Mouse (Mus musculus) CH12.LX (cell line): Measurements from ENCODE around the gene Csad. TPM values are rescaled to one million over a fixed set of nuclear protein-coding genes. Genes with fewer than 3 reads are reported as not detected.

Source experiments
- DNase-seq: peaks from one replicate; pipeline ENCODE4 v3.0.0-alpha.2; 2013; ENCODE audit errors: extremely low read depth
- H3K27ac ChIP-seq: 2 replicates; pipeline ENCODE4 v1.5.1; 2012; ENCODE audit warnings: low read depth, mild to moderate bottlenecking, control low read depth, moderate library complexity; ENCODE audit not compliant: insufficient read depth
- H3K27me3 ChIP-seq: replicated peaks from 2 replicates; pipeline ENCODE3; 2012; ENCODE audit warnings: inconsistent platforms
- H3K36me3 ChIP-seq, 2 experiments: replicated peaks in 1 of 2; 2 replicates each; pipeline versions ENCODE3 to v1.6.1; 2012; ENCODE audit warnings: inconsistent platforms in 1 of 2, low read length in 1 of 2, mild to moderate bottlenecking in 1 of 2, mixed read lengths in 1 of 2, moderate library complexity in 1 of 2; ENCODE audit not compliant: control insufficient read depth in 1 of 2, insufficient read depth in 1 of 2
- H3K4me1 ChIP-seq, 2 experiments: 2 replicates each; pipeline ENCODE4 v1.6.1; 2012; ENCODE audit warnings: inconsistent platforms in 1 of 2, moderate library complexity in 1 of 2; ENCODE audit not compliant: insufficient read depth in 2 of 2, control insufficient read depth in 1 of 2
- H3K4me2 ChIP-seq: 2 replicates; pipeline ENCODE4 v1.6.1; 2012; ENCODE audit warnings: low read depth, mild to moderate bottlenecking, control low read depth; ENCODE audit not compliant: poor library complexity, insufficient read depth, severe bottlenecking
- H3K4me3 ChIP-seq, 3 experiments: fragments of 150-350 bp in 1 of 3; sonication (generic) in 1 of 3; replicated peaks in 1 of 3; 2 replicates each; pipeline versions ENCODE3 to v1.5.1; 2011 to 2012; ENCODE audit warnings: low read depth in 2 of 3, low read length in 2 of 3, mild to moderate bottlenecking in 2 of 3, moderate library complexity in 2 of 3, control low read depth in 1 of 3, improper control_type of control experiment in 1 of 3, inconsistent platforms in 1 of 3, mixed read lengths in 1 of 3; ENCODE audit not compliant: poor library complexity in 1 of 3
- H3K79me2 ChIP-seq: replicated peaks from 2 replicates; pipeline ENCODE4 v1.6.1; 2012; ENCODE audit warnings: mild to moderate bottlenecking, moderate library complexity; ENCODE audit not compliant: control insufficient read depth, poor library complexity, insufficient read depth, severe bottlenecking; ENCODE audit errors: extremely low read depth
- H3K9ac ChIP-seq: 2 replicates; pipeline ENCODE4 v1.6.1; 2012; ENCODE audit warnings: low read depth, mild to moderate bottlenecking, control low read depth, moderate library complexity; ENCODE audit not compliant: insufficient read depth
- H3K9me3 ChIP-seq: replicated peaks from 2 replicates; pipeline ENCODE3; 2012; ENCODE audit warnings: low read length, inconsistent platforms, mixed read lengths
- BHLHE40 ChIP-seq: IDR thresholded peaks from 2 replicates; pipeline ENCODE4 v1.6.1; 2011; ENCODE audit warnings: mild to moderate bottlenecking, low read depth, low read length, improper control_type of control experiment
- CHD1 ChIP-seq: IDR thresholded peaks from 2 replicates; pipeline ENCODE4 v1.6.1; 2012; ENCODE audit warnings: low read depth, low read length, improper control_type of control experiment, inconsistent platforms
- CHD2 ChIP-seq: IDR thresholded peaks from 2 replicates; pipeline ENCODE4 v1.6.1; 2011; ENCODE audit warnings: low read length, improper control_type of control experiment
- CTCF ChIP-seq, 2 experiments: IDR thresholded peaks in 1 of 2; conservative IDR thresholded peaks in 1 of 2; 2 replicates each; pipeline ENCODE4 v1.5.1; 2011 to 2012; ENCODE audit warnings: low read depth in 2 of 2, low read length in 2 of 2, improper control_type of control experiment in 1 of 2, inconsistent platforms in 1 of 2, mild to moderate bottlenecking in 1 of 2, moderate library complexity in 1 of 2
- E2F4 ChIP-seq: IDR thresholded peaks from 2 replicates; pipeline ENCODE4 v1.6.1; 2011; ENCODE audit warnings: low read depth, low read length, improper control_type of control experiment; ENCODE audit not compliant: insufficient replicate concordance
- ELF1 ChIP-seq: IDR thresholded peaks from 2 replicates; pipeline ENCODE4 v1.6.1; 2014; ENCODE audit warnings: low read depth, mild to moderate bottlenecking, inconsistent platforms, low read length, improper control_type of control experiment
- ETS1 ChIP-seq: conservative IDR thresholded peaks from 2 replicates; pipeline ENCODE4 v1.6.1; 2012; ENCODE audit warnings: low read depth, mild to moderate bottlenecking, inconsistent platforms, low read length, improper control_type of control experiment, moderate library complexity
- GABPA ChIP-seq: IDR thresholded peaks from 2 replicates; pipeline ENCODE4 v1.6.1; 2012; ENCODE audit warnings: low read depth, low read length, improper control_type of control experiment, inconsistent platforms; ENCODE audit not compliant: insufficient replicate concordance
- IRF4 ChIP-seq: IDR thresholded peaks from 2 replicates; pipeline ENCODE4 v1.6.1; 2014; ENCODE audit warnings: low read depth, mild to moderate bottlenecking, inconsistent platforms, low read length, improper control_type of control experiment
- JUN ChIP-seq: IDR thresholded peaks from 2 replicates; pipeline ENCODE4 v1.6.1; 2011; ENCODE audit warnings: low read depth, mild to moderate bottlenecking, low read length, improper control_type of control experiment, moderate library complexity; ENCODE audit not compliant: insufficient read depth
- JUND ChIP-seq: conservative IDR thresholded peaks from 2 replicates; pipeline ENCODE4 v1.6.1; 2011; ENCODE audit warnings: low read depth, low read length, improper control_type of control experiment
- KAT2A ChIP-seq: IDR thresholded peaks from 2 replicates; pipeline ENCODE4 v1.6.1; 2012; ENCODE audit warnings: low read length, improper control_type of control experiment, inconsistent platforms; ENCODE audit not compliant: insufficient replicate concordance
- MAFK ChIP-seq: IDR thresholded peaks from 2 replicates; pipeline ENCODE4 v1.6.1; 2011; ENCODE audit warnings: low read length, improper control_type of control experiment; ENCODE audit not compliant: insufficient replicate concordance
- MAX ChIP-seq: IDR thresholded peaks from 2 replicates; pipeline ENCODE4 v1.6.1; 2011; ENCODE audit warnings: low read length, improper control_type of control experiment
- MAZ ChIP-seq: IDR thresholded peaks from 2 replicates; pipeline ENCODE4 v1.6.1; 2012; ENCODE audit warnings: low read depth, mild to moderate bottlenecking, inconsistent platforms, low read length, improper control_type of control experiment, moderate library complexity
- MEF2A ChIP-seq: IDR thresholded peaks from 2 replicates; pipeline ENCODE4 v1.6.1; 2014; ENCODE audit warnings: low read depth, mild to moderate bottlenecking, inconsistent platforms, low read length, improper control_type of control experiment, borderline replicate concordance
- MXI1 ChIP-seq: IDR thresholded peaks from 2 replicates; pipeline ENCODE4 v1.6.1; 2011; ENCODE audit warnings: mild to moderate bottlenecking, low read depth, low read length, improper control_type of control experiment
- MYC ChIP-seq: IDR thresholded peaks from 2 replicates; pipeline ENCODE4 v1.6.1; 2011; ENCODE audit warnings: low read depth, mild to moderate bottlenecking, improper control_type of control experiment, low read length
- NELFE ChIP-seq: IDR thresholded peaks from 2 replicates; pipeline ENCODE4 v1.6.1; 2011; ENCODE audit warnings: low read depth, low read length, improper control_type of control experiment
- NRF1 ChIP-seq: IDR thresholded peaks from 2 replicates; pipeline ENCODE4 v1.6.1; 2014; ENCODE audit warnings: low read depth, mild to moderate bottlenecking, inconsistent platforms, low read length, improper control_type of control experiment, moderate library complexity
- PAX5 ChIP-seq: IDR thresholded peaks from 2 replicates; pipeline ENCODE4 v1.6.1; 2012; ENCODE audit warnings: low read length, inconsistent platforms, mixed read lengths
- POLR2A ChIP-seq: IDR thresholded peaks from 2 replicates; pipeline ENCODE4 v1.6.1; 2011; ENCODE audit warnings: low read depth, mild to moderate bottlenecking, improper control_type of control experiment, low read length
- POLR2AphosphoS2 ChIP-seq: IDR thresholded peaks from 2 replicates; pipeline ENCODE4 v1.6.1; 2011; ENCODE audit warnings: low read depth, low read length, improper control_type of control experiment
- RAD21 ChIP-seq: IDR thresholded peaks from 2 replicates; pipeline ENCODE4 v1.6.1; 2011; ENCODE audit warnings: low read depth, mild to moderate bottlenecking, low read length, improper control_type of control experiment, moderate library complexity
- SIN3A ChIP-seq: IDR thresholded peaks from 2 replicates; pipeline ENCODE4 v1.6.1; 2012; ENCODE audit warnings: low read length, improper control_type of control experiment, inconsistent platforms
- SMC3 ChIP-seq: IDR thresholded peaks from 2 replicates; pipeline ENCODE4 v1.6.1; 2011; ENCODE audit warnings: low read depth, low read length, improper control_type of control experiment
- TBP ChIP-seq: conservative IDR thresholded peaks from 2 replicates; pipeline ENCODE4 v1.6.1; 2011; ENCODE audit warnings: low read depth, low read length, improper control_type of control experiment
- TCF12 ChIP-seq: IDR thresholded peaks from 2 replicates; pipeline ENCODE4 v1.6.1; 2014; ENCODE audit warnings: low read depth, mild to moderate bottlenecking, inconsistent platforms, low read length, improper control_type of control experiment
- UBTF ChIP-seq: IDR thresholded peaks from 2 replicates; pipeline ENCODE4 v1.6.1; 2012; ENCODE audit warnings: low read depth, mild to moderate bottlenecking, inconsistent platforms, low read length, improper control_type of control experiment, moderate library complexity
- USF1 ChIP-seq: IDR thresholded peaks from 2 replicates; pipeline ENCODE4 v1.6.1; 2014; ENCODE audit warnings: low read depth, mild to moderate bottlenecking, inconsistent platforms, low read length, improper control_type of control experiment
- USF2 ChIP-seq: conservative IDR thresholded peaks from 2 replicates; pipeline ENCODE4 v1.6.1; 2011; ENCODE audit warnings: low read depth, low read length, improper control_type of control experiment
- ZC3H11A ChIP-seq: IDR thresholded peaks from 2 replicates; pipeline ENCODE4 v1.6.1; 2012; ENCODE audit warnings: low read depth, mild to moderate bottlenecking, inconsistent platforms, low read length, improper control_type of control experiment
- ZKSCAN1 ChIP-seq: IDR thresholded peaks from 2 replicates; pipeline ENCODE4 v1.6.1; 2012; ENCODE audit warnings: low read depth, inconsistent platforms, low read length, improper control_type of control experiment, borderline replicate concordance
- ZMIZ1 ChIP-seq: IDR thresholded peaks from 2 replicates; pipeline ENCODE4 v1.6.1; 2012; ENCODE audit warnings: low read depth, mild to moderate bottlenecking, inconsistent platforms, low read length, improper control_type of control experiment
- ZNF384 ChIP-seq: IDR thresholded peaks from 2 replicates; pipeline ENCODE4 v1.6.1; 2012; ENCODE audit warnings: low read depth, low read length, improper control_type of control experiment, inconsistent platforms
- dilution Hi-C: fragments of 300-500 bp; cut with MboI; formaldehyde crosslinking; loops from 2 replicates; pipeline ENCODE4 v1.14.3; 2020; ENCODE audit warnings: low sequenced_read_pairs; ENCODE audit not compliant: extremely low pct_unique_long_range_greater_than_20kb, extremely low pct_ligation_motif_present
- in situ Hi-C: fragments of 300-500 bp; cut with MboI; formaldehyde crosslinking; loops from 3 replicates; pipeline ENCODE4 v1.14.3; 2019; ENCODE audit warnings: low sequenced_read_pairs, low pct_ligation_motif_present, low pct_unique_long_range_greater_than_20kb, mixed read lengths
- polyA plus RNA-seq: library from polyadenylated mRNA; unstranded; fragments of >175 nt; gene quantifications from 2 replicates; pipeline ENCODE4 v1.2.1, GENCODE M21; 2012; ENCODE audit warnings: low read depth; ENCODE audit not compliant: insufficient read length
- total RNA-seq, 2 experiments: library from RNA; depleted of rRNA; stranded (reverse); fragments of 300-350 nt in 1 of 2; fragments of >200 nt in 1 of 2; gene quantifications; 2 replicates each; pipeline ENCODE4 v1.2.3; 2012 to 2014

The Csad gene
- total and polyA plus RNA-seq, 3 experiments = 3.7 to 4.7 (median 3.8) TPM

DNA sequence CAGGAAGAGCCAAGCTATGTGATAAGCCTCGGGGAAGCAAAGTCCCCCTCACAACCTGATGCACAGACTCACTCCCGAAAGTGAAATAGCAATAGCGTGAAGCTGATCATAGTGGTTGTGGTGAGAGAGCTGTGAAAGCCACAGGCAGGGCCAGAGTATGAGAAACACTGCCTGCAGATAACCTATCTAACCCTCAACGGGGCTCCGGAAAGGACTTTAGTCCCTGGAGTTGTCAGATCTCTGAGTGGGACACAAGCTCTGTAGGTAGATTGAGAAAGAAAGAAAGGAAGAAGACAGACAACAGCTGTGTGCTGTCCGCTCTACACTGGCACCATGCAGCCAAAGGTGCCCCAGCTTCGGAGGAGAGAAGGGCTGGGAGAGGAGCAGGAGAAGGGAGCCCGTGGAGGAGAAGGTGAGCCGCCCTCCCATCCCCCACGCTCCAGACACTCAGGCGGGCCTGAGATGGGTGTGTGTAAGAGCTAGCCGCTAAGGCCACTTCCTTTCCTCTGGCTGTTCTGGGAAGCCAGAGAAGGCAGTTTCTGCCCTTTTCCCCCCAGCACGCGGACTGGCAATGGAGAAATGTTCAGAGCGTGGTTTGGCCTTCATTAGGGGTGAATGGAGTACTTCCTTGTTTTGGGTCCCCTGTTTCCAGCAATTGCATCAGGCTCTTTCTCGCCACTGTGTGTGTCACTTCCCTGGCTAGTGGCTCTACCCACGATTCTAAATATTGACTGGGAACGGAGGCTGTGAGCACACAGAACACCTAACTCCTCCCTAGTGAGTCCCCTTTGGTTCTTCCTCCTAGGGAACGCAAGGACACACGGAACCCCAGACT, 54.0 kb downstream of the Csad start, which contains the start of gene Soat2:
Gene Soat2, plus strand, starts transcription at position 226 of the 835 bp plus-strand sequence.
- Histone ChIP-seq H3K4me3 (peak within 1 kb of the TSS in 2 of 3 experiments; percentile 35 to 73), H3K27me3 (peaks cover 5% of the 10 kb centered on the region), H3K4me1 (peaks cover 24 to 37% of the 10 kb centered on the region in 2 experiments), H3K9ac (peak within 1 kb of the TSS; percentile 96), H3K27ac (peak within 1 kb of the TSS; percentile 91), H3K4me2 (peak within 1 kb of the TSS; percentile 47), H3K79me2 (no peaks in the 10 kb centered on the region)
- DNase-seq = peak; percentile 31
- in situ Hi-C loops = no loop called here
- TF ChIP-seq SMC3 (no peak), RAD21 (no peak), MAFK (no peak), MAZ (no peak), ZNF384 (no peak), POLR2AphosphoS2 (no peak), MEF2A (0 out of 2 replicates have a peak, but pooled peaks have one; percentile 12), JUND (no peak), TCF12 (no peak; the same call in none of the 2 replicates), CHD2 (peak; percentile 71), UBTF (no peak), TBP (peak; percentile 32; the same call in 1 of the 2 replicates), USF1 (no peak), USF2 (no peak), JUN (no peak), GABPA (no peak), PAX5 (no peak), ZMIZ1 (no peak), ZC3H11A (no peak), MYC (0 out of 2 replicates have a peak, but pooled peaks have one; percentile 32), POLR2A (peak; percentile 57; the same call in 1 of the 2 replicates), MAX (peak; percentile 45; the same call in 1 of the 2 replicates), ZKSCAN1 (no peak), KAT2A (no peak), NELFE (no peak; the same call in 1 of the 2 replicates), ETS1 (no peak), BHLHE40 (no peak), SIN3A (no peak), IRF4 (0 out of 2 replicates have a peak, but pooled peaks have one; percentile 19), E2F4 (no peak), ELF1 (peak; percentile 80), NRF1 (0 out of 2 replicates have a peak, but pooled peaks have one; percentile 11), CTCF (conservative IDR thresholded peaks at IDR 0.05 in 1 of 2, IDR thresholded peaks at IDR 0.05 in 1 of 2; ENCODE audit: low read depth in 2 of 2, low read length in 2 of 2) (no peak), CHD1 (no peak), MXI1 (no peak)
- TF ChIP-seq, all 38 proteins: peak for 9
- H3K36me3 ChIP-seq = peaks cover 3 to 17% of the 10 kb centered on the region in 2 experiments
- no peaks in the 10 kb centered on the region for H3K9me3 ChIP-seq
- dilution Hi-C loops = no loop called here
